Comparison of ENCODE assay signal across 16 mouse cellular contexts in genomic region chr6:80186791-80187190, GRCm38 (mm10).
"Had no signal": no experiment of that assay in that cellular context is flagged by ENCODE, and none has a peak within 500 bp of the region (broad histone marks: within the 10 kb centered on the region; RNA-seq: fewer than 3 reads in every experiment).

No protein-coding gene starts in this region.

- H3K4me1 ChIP-seq: neural tube, embryonic 13.5 days; neural tube, embryonic 15.5 days; stomach, embryonic 15.5 days had no signal

- H3K27ac ChIP-seq: neural tube, embryonic 13.5 days; neural tube, embryonic 15.5 days; stomach, embryonic 15.5 days; stomach, postnatal 0 days had no signal

- H3K36me3 ChIP-seq: neural tube, embryonic 13.5 days; neural tube, embryonic 15.5 days; stomach, embryonic 15.5 days had no signal

- H3K9ac ChIP-seq: neural tube, embryonic 13.5 days; neural tube, embryonic 15.5 days; stomach, embryonic 15.5 days had no signal

- H3K27me3 ChIP-seq: neural tube, embryonic 13.5 days; neural tube, embryonic 15.5 days; stomach, embryonic 15.5 days had no signal

- H3K9me3 ChIP-seq: neural tube, embryonic 13.5 days; neural tube, embryonic 15.5 days; stomach, embryonic 15.5 days had no signal

- H3K4me3 ChIP-seq: neural tube, embryonic 13.5 days; neural tube, embryonic 15.5 days; stomach, embryonic 15.5 days had no signal

- DNase-seq: retina, postnatal 1 day; right cerebral cortex, adult 18-20 months; right cerebral cortex, postnatal 14 days; right cerebral cortex, postnatal 25 days; right cerebral cortex, postnatal 4 days; spleen, adult 18-20 months; thymus, adult 18-20 months; thymus, adult 2 months; thymus, postnatal 14 days; thymus, postnatal 25 days; thymus, postnatal 36 days; thymus, postnatal 4 days had no signal

- H3K4me2 ChIP-seq: neural tube, embryonic 13.5 days; neural tube, embryonic 15.5 days; stomach, embryonic 15.5 days had no signal
